Comparison of ENCODE assay signal across 9 mouse cellular contexts in the genomic region with DNA sequence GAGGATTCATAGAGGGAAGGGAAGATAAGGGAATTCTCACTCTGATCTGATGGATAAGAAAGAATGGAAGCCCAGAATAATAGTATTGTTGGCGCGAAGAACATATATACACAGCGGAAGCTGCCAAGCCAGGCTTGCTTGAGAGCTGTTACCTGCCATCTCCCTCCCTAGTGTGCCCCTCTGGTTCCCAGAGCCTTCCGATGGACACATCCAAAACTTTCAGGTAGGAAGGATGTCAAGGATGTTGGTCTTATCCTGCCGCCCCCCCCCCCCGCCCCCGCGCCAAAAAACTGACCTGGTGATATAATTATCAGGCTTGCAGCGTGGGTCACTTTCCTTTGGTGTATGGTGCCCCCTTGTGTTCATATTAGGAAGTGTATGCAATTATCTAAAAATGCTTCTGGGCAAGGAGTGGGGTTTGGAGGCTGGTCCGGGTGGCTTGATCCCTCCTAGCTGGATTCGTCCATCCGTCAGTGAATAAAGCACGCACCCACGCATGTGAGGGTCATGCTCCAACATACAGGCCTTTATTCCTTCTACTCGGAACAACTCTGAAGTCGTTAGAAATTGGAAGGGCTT. TPM values are rescaled to one million over a fixed set of nuclear protein-coding genes. Genes with fewer than 3 reads are reported as not detected.
DNase-seq lines count a peak whose midpoint lies in the region; ATAC-seq lines count a peak whose summit lies in the region.
"Had no signal": no experiment of that assay in that cellular context is flagged by ENCODE, and none has a peak within 500 bp of the region (broad histone marks: within the 10 kb centered on the region; RNA-seq: fewer than 3 reads in every experiment).

No protein-coding gene starts in this region.

- H3K27me3 ChIP-seq in forebrain, embryonic 10.5 days (ENCODE audit: poor library complexity, severe bottlenecking): peaks cover 11% of the 10 kb centered on the region
- H3K27me3 ChIP-seq in forebrain, embryonic 13.5 days: no peaks in the 10 kb centered on the region
- 0 out of 2 replicates have a peak, but pooled peaks cover 4% of the 10 kb centered on the region for H3K27me3 ChIP-seq in heart, embryonic 15.5 days
- H3K27me3 ChIP-seq in limb, embryonic 11.5 days (ENCODE audit: control insufficient read depth, insufficient read depth, low read length): no peaks in the 10 kb centered on the region

- no peak overlapping the region for H3K4me2 ChIP-seq in forebrain, embryonic 13.5 days
- H3K4me2 ChIP-seq in heart, embryonic 15.5 days: peak overlapping the region; percentile 6; the same call in 1 of the 2 replicates
- no peak overlapping the region for H3K4me2 ChIP-seq in limb, embryonic 11.5 days (ENCODE audit: low read depth, severe bottlenecking)
- H3K4me2 ChIP-seq: liver, embryonic 15.5 days had no signal

- H3K27ac ChIP-seq in forebrain, embryonic 10.5 days: no peak overlapping the region
- no peak overlapping the region for H3K27ac ChIP-seq in forebrain, embryonic 13.5 days
- no peak overlapping the region for H3K27ac ChIP-seq in heart, embryonic 15.5 days
- no peak overlapping the region for H3K27ac ChIP-seq in limb, embryonic 11.5 days (replicated peaks; ENCODE audit: low read depth, low read length)
- H3K27ac ChIP-seq: liver, embryonic 15.5 days had no signal

- peak; percentile 49 for DNase-seq in forebrain, embryonic 10.5 days (ENCODE audit: extremely low spot score, low spot score)
- DNase-seq in 416B (ENCODE audit: low read depth): peak; percentile 60
- DNase-seq in brain, adult 2 months (ENCODE audit: low read depth, low spot score): peak; percentile 37
- DNase-seq in limb, embryonic 11.5 days (ENCODE audit: low spot score): peak; percentile 49
- peak; percentile 48 for DNase-seq in neural tube, embryonic 10.5 days (ENCODE audit: extremely low spot score, low spot score)
- no peak for DNase-seq in frontal cortex, postnatal 10 days (ENCODE audit: low spot score in 2 of 2)

- WGBS in forebrain, embryonic 10.5 days: 16% methylated on average over 16 of the region's 16 CpGs
- 13% methylated on average over 16 of the region's 16 CpGs for whole genome bisulfite sequencing in forebrain, embryonic 13.5 days
- WGBS in heart, embryonic 15.5 days: 14% methylated on average over 16 of the region's 16 CpGs
- 14% methylated on average over 16 of the region's 16 CpGs for WGBS in limb, embryonic 11.5 days

- peaks cover 9% of the 10 kb centered on the region for H3K4me1 ChIP-seq in forebrain, embryonic 10.5 days
- H3K4me1 ChIP-seq in forebrain, embryonic 13.5 days: no peaks in the 10 kb centered on the region
- H3K4me1 ChIP-seq in heart, embryonic 15.5 days (replicated peaks): peaks cover 8% of the 10 kb centered on the region; the same call in 1 of the 2 replicates
- H3K4me1 ChIP-seq in limb, embryonic 11.5 days (ENCODE audit: control insufficient read depth, insufficient read depth, low read length): no peaks in the 10 kb centered on the region
- H3K4me1 ChIP-seq: liver, embryonic 15.5 days had no signal

- H3K4me3 ChIP-seq in forebrain, embryonic 10.5 days: no peak overlapping the region
- no peak overlapping the region for H3K4me3 ChIP-seq in forebrain, embryonic 13.5 days
- no peak overlapping the region for H3K4me3 ChIP-seq in heart, embryonic 15.5 days
- H3K4me3 ChIP-seq in limb, embryonic 11.5 days (ENCODE audit: low read depth, low read length): no peak overlapping the region
- H3K4me3 ChIP-seq: liver, embryonic 15.5 days had no signal

- H3K36me3 ChIP-seq in forebrain, embryonic 10.5 days (replicated peaks): no peaks in the 10 kb centered on the region
- no peaks in the 10 kb centered on the region for H3K36me3 ChIP-seq in forebrain, embryonic 13.5 days (ENCODE audit: poor library complexity, severe bottlenecking)
- H3K36me3 ChIP-seq in heart, embryonic 15.5 days: no peaks in the 10 kb centered on the region
- H3K36me3 ChIP-seq in limb, embryonic 11.5 days (ENCODE audit: control insufficient read depth, insufficient read depth, low read length): no peaks in the 10 kb centered on the region
- H3K36me3 ChIP-seq: liver, embryonic 15.5 days had no signal

- no peak for ATAC-seq in forebrain, embryonic 13.5 days
- no peak for ATAC-seq in heart, embryonic 15.5 days (replicated peaks; ENCODE audit: insufficient number of reproducible peaks, insufficient read depth, low FRiP score, low read depth)
- ATAC-seq in limb, embryonic 11.5 days (ENCODE audit: insufficient number of reproducible peaks, low FRiP score, low TSS enrichment, low read depth): no peak

- no peak overlapping the region for H3K9ac ChIP-seq in forebrain, embryonic 13.5 days
- H3K9ac ChIP-seq in heart, embryonic 15.5 days: no peak overlapping the region
- H3K9ac ChIP-seq in limb, embryonic 11.5 days (ENCODE audit: low read length): no peak overlapping the region
- H3K9ac ChIP-seq: liver, embryonic 15.5 days had no signal

- H3K9me3 ChIP-seq in forebrain, embryonic 10.5 days: no peaks in the 10 kb centered on the region
- H3K9me3 ChIP-seq in forebrain, embryonic 13.5 days (replicated peaks): no peaks in the 10 kb centered on the region
- H3K9me3 ChIP-seq in heart, embryonic 15.5 days (replicated peaks): no peaks in the 10 kb centered on the region
- H3K9me3 ChIP-seq in limb, embryonic 11.5 days (ENCODE audit: control insufficient read depth, low read length): no peaks in the 10 kb centered on the region
- H3K9me3 ChIP-seq: liver, embryonic 15.5 days had no signal

RNA-seq across cellular contexts. Expression of gene Ifnlr1, which starts 18.7 kb away (rescaled TPM):
- 0.37 and 0.61 TPM in 2 replicates for polyA plus RNA-seq in forebrain, embryonic 10.5 days (2016; fragmentation: Nextera tagmentation; extraction: Ambion mirVana)
- polyA plus RNA-seq in forebrain, embryonic 13.5 days (2015; fragmentation: Nextera tagmentation; extraction: Ambion mirVana): 0.13 TPM in 2 replicates
- 0.64 and 0.94 TPM in 2 replicates for polyA plus RNA-seq in heart, embryonic 15.5 days (2015; fragmentation: Nextera tagmentation; extraction: Ambion mirVana)
- polyA plus RNA-seq in limb, embryonic 11.5 days (2014; fragmentation: Nextera tagmentation; extraction: Ambion mirVana): 0.25 and 0.38 TPM in 2 replicates

Comparison
In these comparisons a context has a peak if more than half of its experiments do, and no peak if none do; other contexts are left out.
1. DNase-seq: peak in forebrain, embryonic 10.5 days (single experiment), 416B (single experiment), brain, adult 2 months (single experiment), limb, embryonic 11.5 days (single experiment) and neural tube, embryonic 10.5 days (single experiment); none in frontal cortex, postnatal 10 days (0 of 2).